Comparison of ENCODE assay signal across 8 mouse cellular contexts in genomic region chrX:106027343-106027674, GRCm38 (mm10). TPM values are rescaled to one million over a fixed set of nuclear protein-coding genes. Genes with fewer than 3 reads are reported as not detected.
DNase-seq lines count a peak whose midpoint lies in the region; ATAC-seq and TF ChIP-seq lines count a peak whose summit lies in the region.

No protein-coding gene starts in this region.

- no peaks in the 10 kb centered on the region for H3K9me3 ChIP-seq in forebrain, embryonic 14.5 days (replicated peaks; ENCODE audit: control insufficient read depth, low read length)
- H3K9me3 ChIP-seq in liver, embryonic 14.5 days (ENCODE audit: control insufficient read depth, low read length), result no peaks in the 10 kb centered on the region

- no peaks in the 10 kb centered on the region for H3K27me3 ChIP-seq in C2C12 (ENCODE audit: control insufficient read depth, insufficient read depth, insufficient read length)
- H3K27me3 ChIP-seq in forebrain, embryonic 14.5 days (replicated peaks; ENCODE audit: control insufficient read depth, insufficient read depth, low read length), result no peaks in the 10 kb centered on the region
- no peaks in the 10 kb centered on the region for H3K27me3 ChIP-seq in liver, embryonic 14.5 days (ENCODE audit: control insufficient read depth, insufficient read depth, low read length)

- H3K27ac ChIP-seq in gastrocnemius, adult 2 months, result peak overlapping the region; percentile 86
- H3K27ac ChIP-seq in forebrain, embryonic 14.5 days (ENCODE audit: low read depth, low read length), result peak overlapping the region; percentile 52; the same call in 1 of the 2 replicates
- H3K27ac ChIP-seq in liver, embryonic 14.5 days, result no peak overlapping the region

- 23% methylated on average over 8 of the region's 8 CpGs for WGBS in forebrain, embryonic 14.5 days
- 8% methylated on average over 8 of the region's 8 CpGs for WGBS in liver, embryonic 14.5 days (ENCODE audit: insufficient replicate concordance)

- peaks cover 5% of the 10 kb centered on the region for H3K36me3 ChIP-seq in C2C12 (ENCODE audit: control insufficient read depth, insufficient read depth)
- H3K36me3 ChIP-seq in forebrain, embryonic 14.5 days (ENCODE audit: control insufficient read depth, insufficient read depth, low read length), result no peaks in the 10 kb centered on the region
- H3K36me3 ChIP-seq in liver, embryonic 14.5 days (replicated peaks; ENCODE audit: control insufficient read depth, insufficient read depth, low read depth), result no peaks in the 10 kb centered on the region

- H3K9ac ChIP-seq in forebrain, embryonic 14.5 days (ENCODE audit: low read length), result peak overlapping the region; percentile 65
- peak overlapping the region; percentile 70 for H3K9ac ChIP-seq in liver, embryonic 14.5 days (replicated peaks)

- H3K79me2 ChIP-seq in C2C12 (ENCODE audit: control insufficient read depth, insufficient read depth), result peaks cover 44% of the 10 kb centered on the region

- TF ChIP-seq CTCF in gastrocnemius, adult 2 months (IDR thresholded peaks at IDR 0.05), result no peak
- TF ChIP-seq CTCF in C2C12 (IDR thresholded peaks at IDR 0.05; ENCODE audit: control insufficient read depth, insufficient read depth, insufficient read length), result no peak
- TF ChIP-seq CTCF in liver, embryonic 14.5 days (IDR thresholded peaks at IDR 0.05; ENCODE audit: low read depth), result no peak

- H3K79me3 ChIP-seq in C2C12 (ENCODE audit: low read depth), result peaks cover 10% of the 10 kb centered on the region

- DNase-seq in gastrocnemius, adult 2 months, result no peak
- DNase-seq in gastrocnemius, postnatal 36 days, result no peak
- no peak for DNase-seq in forebrain, embryonic 14.5 days (ENCODE audit: low spot score)
- no peak for DNase-seq in liver, embryonic 14.5 days (ENCODE audit: low read depth in 3 of 3, low spot score in 3 of 3)
- DNase-seq in frontal cortex, postnatal 25 days (ENCODE audit: low spot score in 2 of 2), result no peak
- no peak for DNase-seq in left cerebral cortex, adult 8-10 months (ENCODE audit: low spot score in 2 of 2)

- no peak; the same call in 1 of the 2 replicates for ATAC-seq in forebrain, embryonic 14.5 days
- ATAC-seq in liver, embryonic 14.5 days (ENCODE audit: insufficient read depth), result peak; percentile 38
- ATAC-seq in cerebellum, adult (ENCODE audit: insufficient number of reproducible peaks, low FRiP score, low TSS enrichment), result no peak

- H3K4me2 ChIP-seq in forebrain, embryonic 14.5 days (ENCODE audit: low read length), result peak overlapping the region; percentile 51
- peak overlapping the region; percentile 72 for H3K4me2 ChIP-seq in liver, embryonic 14.5 days (ENCODE audit: low read depth)

- H3ac ChIP-seq in C2C12 (ENCODE audit: control insufficient read depth, insufficient read length, low read depth), result peak overlapping the region; percentile 72

- H3K4me3 ChIP-seq in gastrocnemius, adult 2 months, result peak overlapping the region; percentile 82
- H3K4me3 ChIP-seq in C2C12 (ENCODE audit: insufficient read depth, poor library complexity, severe bottlenecking), result peak overlapping the region; percentile 34
- H3K4me3 ChIP-seq in forebrain, embryonic 14.5 days (ENCODE audit: low read depth, low read length), result peak overlapping the region; percentile 48
- H3K4me3 ChIP-seq in liver, embryonic 14.5 days (ENCODE audit: insufficient read depth in 1 of 2, low read depth in 2 of 2, low read length in 2 of 2), result peak overlapping the region; percentile 64 to 86

- intact Hi-C loops in gastrocnemius, adult 2 months (cut with DNase I), result loop anchor here (5.0 kb wide), 1 partner anchor 160 kb away; the partner anchor contains the start of gene Pgk1
- intact Hi-C loops in gastrocnemius, postnatal 36 days (cut with DNase I), result loop anchor here (2.0 to 5.0 kb wide), 2 partner anchors 81 to 145 kb away; no protein-coding TSS in a partner anchor

- H3K4me1 ChIP-seq in forebrain, embryonic 14.5 days (ENCODE audit: control insufficient read depth, insufficient read depth, low read length), result 0 out of 2 replicates have a peak, but pooled peaks cover 2% of the 10 kb centered on the region
- H3K4me1 ChIP-seq in liver, embryonic 14.5 days (replicated peaks; ENCODE audit: control insufficient read depth in 2 of 2, insufficient read depth in 2 of 2, low read length in 1 of 2), result no peaks in the 10 kb centered on the region; a peak in 1 of 4 replicates

- no peak for TF ChIP-seq EP300 in liver, embryonic 14.5 days (IDR thresholded peaks at IDR 0.05; ENCODE audit: low read depth)

TF ChIP-seq in C2C12, 6 proteins besides CTCF, POLR2A, EP300 and RAD21:
- TF ChIP-seq FOSL1 (IDR thresholded peaks at IDR 0.05; ENCODE audit: insufficient read depth, low read length, poor library complexity, severe bottlenecking) (no peak), USF1 (IDR thresholded peaks at IDR 0.05; ENCODE audit: low read depth) (no peak), MYOD1 (IDR thresholded peaks at IDR 0.05; ENCODE audit: control insufficient read depth, insufficient read length, low read depth) (no peak), CEBPB (IDR thresholded peaks at IDR 0.05; ENCODE audit: low read depth) (no peak), MYOG (IDR thresholded peaks at IDR 0.05; ENCODE audit: control insufficient read depth, extremely low read depth, insufficient read length) (no peak), MAX (IDR thresholded peaks at IDR 0.05) (no peak)

RNA-seq across cellular contexts. Expression of gene Atp7a, which starts 0.2 kb away (rescaled TPM):
- 1 to 10 TPM; 8.1 to 8.7 TPM for total RNA-seq in gastrocnemius, adult 2 months (2021)
- total RNA-seq in gastrocnemius, postnatal 36 days (2021), result 1 to 10 TPM; 5.9 to 7.5 TPM
- polyA plus RNA-seq in C2C12 (2012; fragmentation: generic; extraction: Trizol), result 2.1 TPM
- polyA plus RNA-seq in forebrain, embryonic 14.5 days (2014; fragmentation: Nextera tagmentation; extraction: Ambion mirVana), result 15.8 and 18.1 TPM in 2 replicates
- 1.6 and 2.3 TPM in 2 replicates for polyA plus RNA-seq in liver, embryonic 14.5 days (2012; rRNA removed)
- polyA plus RNA-seq in liver, embryonic 14.5 days (2014; fragmentation: Nextera tagmentation; extraction: Ambion mirVana), result 7.5 and 7.8 TPM in 2 replicates
- 1 to 10 TPM; 7.1 to 8.5 (median 7.5) TPM for total RNA-seq in left cerebral cortex, adult 8-10 months (2022)

RNA-seq across cellular contexts. Expression of gene Cox7b, which starts 11.8 kb away (rescaled TPM):
- 1,000 to 10,000 TPM in 1 of 2 experiments, 100 to 1,000 TPM in 1; 806 to 1,137 TPM for total RNA-seq in gastrocnemius, adult 2 months (2021)
- total RNA-seq in gastrocnemius, postnatal 36 days (2021), result 100 to 1,000 TPM; 826 to 910 TPM
- polyA plus RNA-seq in C2C12 (2012; fragmentation: generic; extraction: Trizol), result 194 TPM
- polyA plus RNA-seq in forebrain, embryonic 14.5 days (2014; fragmentation: Nextera tagmentation; extraction: Ambion mirVana), result 377 and 391 TPM in 2 replicates
- 222 and 281 TPM in 2 replicates for polyA plus RNA-seq in liver, embryonic 14.5 days (2012; rRNA removed)
- 395 and 431 TPM in 2 replicates for polyA plus RNA-seq in liver, embryonic 14.5 days (2014; fragmentation: Nextera tagmentation; extraction: Ambion mirVana)
- 100 to 1,000 TPM; 294 to 376 (median 326) TPM for total RNA-seq in left cerebral cortex, adult 8-10 months (2022)

RNA-seq across cellular contexts. Expression of gene Magt1, which starts 15.6 kb away (rescaled TPM):
- 10 to 100 TPM; 29.4 to 33.3 TPM for total RNA-seq in gastrocnemius, adult 2 months (2021)
- 10 to 100 TPM; 29.6 to 30.5 TPM for total RNA-seq in gastrocnemius, postnatal 36 days (2021)
- 12.2 TPM for polyA plus RNA-seq in C2C12 (2012; fragmentation: generic; extraction: Trizol)
- 19.9 and 23.8 TPM in 2 replicates for polyA plus RNA-seq in forebrain, embryonic 14.5 days (2014; fragmentation: Nextera tagmentation; extraction: Ambion mirVana)
- 6.5 and 9.2 TPM in 2 replicates for polyA plus RNA-seq in liver, embryonic 14.5 days (2012; rRNA removed)
- polyA plus RNA-seq in liver, embryonic 14.5 days (2014; fragmentation: Nextera tagmentation; extraction: Ambion mirVana), result 23.8 and 24.4 TPM in 2 replicates
- 10 to 100 TPM; 12.7 to 20.2 (median 15.2) TPM for total RNA-seq in left cerebral cortex, adult 8-10 months (2022)
